Mouse (Mus musculus): ENCODE data around the gene Pip4p1.

- TF ChIP-seq POLR2AphosphoS2 (IDR thresholded peaks at IDR 0.05; ENCODE audit: low read depth, low read length) (no peak), CTCF (conservative IDR thresholded peaks at IDR 0.05 in 1 of 2, IDR thresholded peaks at IDR 0.05 in 1 of 2; ENCODE audit: low read depth in 2 of 2, low read length in 2 of 2) (0 out of 4 replicates have a peak, but pooled peaks of 1 of the 2 experiments have one; percentile 4), USF2 (conservative IDR thresholded peaks at IDR 0.05; ENCODE audit: low read depth, low read length) (no peak), USF1 (IDR thresholded peaks at IDR 0.05; ENCODE audit: low read depth, low read length) (no peak), JUND (conservative IDR thresholded peaks at IDR 0.05; ENCODE audit: low read depth, low read length) (no peak), POLR2A (IDR thresholded peaks at IDR 0.05; ENCODE audit: low read depth, low read length) (no peak), ZMIZ1 (IDR thresholded peaks at IDR 0.05; ENCODE audit: low read depth, low read length) (no peak), EP300 (IDR thresholded peaks at IDR 0.05; ENCODE audit: low read length) (no peak), TCF12 (IDR thresholded peaks at IDR 0.05; ENCODE audit: low read depth, low read length) (no peak), GABPA (IDR thresholded peaks at IDR 0.05; ENCODE audit: insufficient replicate concordance, low read depth, low read length) (no peak), SMC3 (IDR thresholded peaks at IDR 0.05; ENCODE audit: low read depth, low read length) (no peak), ETS1 (conservative IDR thresholded peaks at IDR 0.05; ENCODE audit: low read depth, low read length) (no peak)
These were observed 26.5 kb downstream of the Pip4p1 start for GRCm38 (mm10) chr14:50903973-50904827.

Data from CH12.LX (cell line).